Mouse (Mus musculus) heart, postnatal 0 days (tissue): ENCODE measurements around the gene Cebpg. TPM values are rescaled to one million over a fixed set of nuclear protein-coding genes. Genes with fewer than 3 reads are reported as not detected.

Source experiments
- ATAC-seq: fragments of 200-750 bp; cut with Nextera tagmentation; 2 replicates; pipeline ENCODE4 v1.8.0; 2017; ENCODE audit warnings: low read depth, moderate number of reproducible peaks, moderate library complexity; ENCODE audit not compliant: insufficient read depth
- DNase-seq: peaks from one replicate; pipeline ENCODE4 v3.0.0-alpha.2; 2016; ENCODE audit warnings: low spot score
- H3K27ac ChIP-seq: fragments of 300-500 bp; sonication (generic); 2 replicates; pipeline ENCODE4 v1.5.1; 2014; ENCODE audit warnings: low read depth, mild to moderate bottlenecking
- H3K27me3 ChIP-seq: fragments of 300-500 bp; sonication (generic); 2 replicates; pipeline ENCODE4 v1.6.1; 2014; ENCODE audit warnings: low read length, mixed read lengths; ENCODE audit not compliant: control insufficient read depth, insufficient read depth
- H3K36me3 ChIP-seq: fragments of 300-500 bp; sonication (generic); replicated peaks from 2 replicates; pipeline ENCODE4 v1.6.1; 2014; ENCODE audit warnings: low read length, mixed read lengths; ENCODE audit not compliant: control insufficient read depth, insufficient read depth
- H3K4me1 ChIP-seq: fragments of 300-500 bp; sonication (generic); 2 replicates; pipeline ENCODE4 v1.6.1; 2014; ENCODE audit warnings: antibody characterized with exemption; ENCODE audit not compliant: control insufficient read depth, insufficient read depth
- H3K4me2 ChIP-seq: fragments of 300-500 bp; sonication (generic); 2 replicates; pipeline ENCODE4 v1.6.1; 2014; ENCODE audit warnings: low read depth, mild to moderate bottlenecking, low read length, moderate library complexity
- H3K4me3 ChIP-seq: fragments of 300-500 bp; sonication (generic); 2 replicates; pipeline ENCODE4 v1.5.1; 2014; ENCODE audit warnings: low read depth, low read length
- H3K9ac ChIP-seq: fragments of 300-500 bp; sonication (generic); replicated peaks from 2 replicates; pipeline ENCODE4 v1.6.1; 2014; ENCODE audit warnings: low read depth, low read length, mixed read lengths
- H3K9me3 ChIP-seq: fragments of 300-500 bp; sonication (generic); replicated peaks from 2 replicates; pipeline ENCODE4 v1.6.1; 2016; ENCODE audit warnings: low read length; ENCODE audit not compliant: control insufficient read depth
- CTCF ChIP-seq: IDR thresholded peaks from 2 replicates; pipeline ENCODE4 v1.5.1; 2016; ENCODE audit warnings: antibody characterized with exemption, control low read depth, low read depth
- EP300 ChIP-seq: IDR thresholded peaks from 2 replicates; pipeline ENCODE4 v1.6.1; 2016; ENCODE audit warnings: antibody characterized with exemption, low read depth
- WGBS: fragments of 180-500 bp; shearing (Covaris S2); extraction: QIAGEN DNeasy Blood & Tissue Kit; methylation state at CpG from one replicate; pipeline ENCODE4 v1.1.7; 2014; 5-methylcytosine and 5-hydroxymethylcytosine counted together
- polyA plus RNA-seq: library from polyadenylated mRNA; unstranded; fragments of >200 nt; fragmentation: Nextera tagmentation; extraction: Ambion mirVana; gene quantifications from 2 replicates; pipeline ENCODE4 v1.2.1, GENCODE M21; 2015
- total RNA-seq: library from RNA; depleted of rRNA; stranded (reverse); fragments of >200 nt; gene quantifications from 2 replicates; pipeline ENCODE4 v1.2.3, GENCODE M21; 2014; ENCODE audit warnings: low replicate concordance

The Cebpg gene
- total and polyA plus RNA-seq, 2 experiments from 2014 or later: 9.1 to 13.4 TPM

DNA sequence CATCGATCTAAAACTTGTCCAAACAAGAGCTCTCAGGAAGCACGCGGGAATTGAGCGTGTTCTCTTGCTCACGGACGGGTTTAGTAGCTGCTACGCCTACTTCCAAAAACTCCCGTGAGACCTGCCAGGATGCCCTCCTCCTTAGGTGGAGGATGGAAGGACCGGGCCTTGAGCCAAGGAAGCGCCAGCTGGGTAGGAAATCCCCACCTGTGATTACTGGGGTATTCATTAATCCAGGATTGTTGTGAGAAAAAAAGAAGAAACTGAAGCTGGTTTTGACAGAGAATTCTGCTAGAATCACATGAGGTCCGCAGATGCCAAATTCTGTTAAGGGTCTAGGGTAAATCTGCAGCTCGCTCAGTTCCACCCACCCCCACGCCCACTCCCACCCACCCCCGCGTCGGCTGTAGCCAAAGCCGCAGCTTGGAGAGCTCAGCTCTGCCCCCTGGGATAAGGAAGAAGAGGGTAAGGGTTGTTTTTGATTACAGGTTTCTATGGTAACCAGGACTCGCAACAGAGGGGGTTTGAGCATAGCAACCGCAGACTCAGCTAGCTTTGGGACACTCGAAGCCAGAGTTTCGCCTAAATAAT, 30.0 kb upstream of the Cebpg start:
- H3K9me3 ChIP-seq: no peaks in the 10 kb centered on the region
- H3K4me1 ChIP-seq: 0 out of 2 replicates have a peak, but pooled peaks cover 8% of the 10 kb centered on the region
- H3K9ac ChIP-seq: no peak overlapping the region
- H3K4me3 ChIP-seq: peak overlapping the region; percentile 11; the same call in 1 of the 2 replicates
- peaks cover 14% of the 10 kb centered on the region for H3K27me3 ChIP-seq
- peak overlapping the region; percentile 50 for H3K4me2 ChIP-seq
- no peak for ATAC-seq
- H3K27ac ChIP-seq: no peak overlapping the region
- DNase-seq: peak; percentile 53
- WGBS: 3% methylated on average over 21 of the region's 21 CpGs
- TF ChIP-seq CTCF: no peak
- no peak for TF ChIP-seq EP300
- no peaks in the 10 kb centered on the region for H3K36me3 ChIP-seq

GRCm38 (mm10) chr7:35084565-35085360, 28.4 kb upstream of the Cebpg start:
- Histone ChIP-seq H3K9ac (no peak overlapping the region), H3K36me3 (no peaks in the 10 kb centered on the region), H3K4me1 (0 out of 2 replicates have a peak, but pooled peaks cover 8% of the 10 kb centered on the region), H3K9me3 (no peaks in the 10 kb centered on the region), H3K4me2 (no peak overlapping the region), H3K4me3 (no peak overlapping the region), H3K27me3 (peaks cover 14% of the 10 kb centered on the region), H3K27ac (no peak overlapping the region)
- DNase-seq: no peak
- WGBS: 80% methylated on average over 12 of the region's 12 CpGs
- no peak for TF ChIP-seq EP300
- ATAC-seq: no peak

DNA sequence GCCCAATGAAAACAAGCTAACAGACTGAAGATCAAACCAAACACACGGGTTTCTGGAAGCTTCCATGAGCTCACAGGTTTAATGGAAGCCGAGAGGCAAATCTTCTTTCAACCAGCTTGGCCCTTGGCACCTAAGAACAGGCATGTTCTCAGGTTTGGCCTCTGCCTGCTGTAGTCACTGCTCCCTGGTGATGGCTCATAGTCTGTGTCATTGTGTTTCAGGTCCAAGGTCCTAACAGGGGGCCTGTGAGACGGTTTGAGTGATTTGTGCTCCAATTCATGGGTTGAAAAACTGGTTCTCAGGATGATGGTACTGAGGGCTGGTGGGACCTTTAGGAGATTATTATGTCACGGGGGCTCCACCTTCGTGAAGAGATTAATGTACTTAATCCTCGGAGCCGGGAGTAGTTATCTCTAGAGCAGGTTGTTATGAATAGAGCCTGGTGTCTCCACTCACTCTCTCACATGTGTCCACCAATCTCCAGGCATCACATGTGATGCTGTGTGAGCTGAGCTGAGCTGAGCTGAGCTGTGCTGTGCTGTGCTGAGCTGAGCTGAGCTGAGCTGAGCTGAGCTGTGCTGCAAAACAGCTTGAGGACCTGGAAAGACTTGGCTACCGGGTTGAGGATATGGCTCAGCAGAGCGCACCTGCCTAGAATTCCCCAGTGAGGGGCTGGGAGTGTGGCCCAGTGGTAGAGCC, 25.2 kb upstream of the Cebpg start:
- TF ChIP-seq CTCF: no peak
- TF ChIP-seq EP300: no peak
- DNase-seq (no peak), ATAC-seq (no peak)
- Histone ChIP-seq H3K4me1 (0 out of 2 replicates have a peak, but pooled peaks cover 5% of the 10 kb centered on the region), H3K4me2 (peak overlapping the region; percentile 25), H3K9ac (no peak overlapping the region), H3K27ac (peak overlapping the region; percentile 76), H3K36me3 (no peaks in the 10 kb centered on the region), H3K4me3 (peak overlapping the region; percentile 14; the same call in 1 of the 2 replicates), H3K9me3 (no peaks in the 10 kb centered on the region), H3K27me3 (0 out of 2 replicates have a peak, but pooled peaks cover 5% of the 10 kb centered on the region)
- 72% methylated on average over 9 of the region's 9 CpGs for WGBS

DNA sequence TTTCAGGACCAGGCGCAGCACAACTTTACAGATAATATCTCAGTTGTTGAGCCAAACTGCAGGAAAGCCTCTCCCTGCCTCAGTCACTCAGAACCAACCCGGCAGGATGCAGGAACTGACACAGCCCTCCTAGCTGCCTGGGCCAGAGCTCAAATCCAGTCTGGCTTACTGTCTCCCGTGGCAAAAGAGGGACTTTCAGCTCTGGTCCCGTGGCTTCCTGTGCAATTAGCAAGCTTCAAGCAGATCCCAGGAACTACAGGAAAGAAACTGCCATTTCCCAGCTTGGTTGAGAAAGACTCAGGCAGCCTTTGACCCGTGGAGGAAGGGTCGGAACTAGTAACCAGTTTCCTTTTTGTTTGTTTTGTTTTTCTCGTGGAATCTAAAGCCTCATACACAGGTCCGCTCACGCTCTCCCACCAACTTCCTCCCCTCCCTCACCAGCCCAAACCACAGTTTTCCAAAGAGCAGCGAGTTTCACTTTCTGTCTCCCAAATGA, 24.5 kb upstream of the Cebpg start:
- WGBS: 29% methylated on average over 10 of the region's 10 CpGs
- peak; percentile 45 for DNase-seq

GRCm38 (mm10) chr7:35076645-35077044, 20.3 kb upstream of the Cebpg start:
- Histone ChIP-seq H3K36me3 (no peaks in the 10 kb centered on the region), H3K27me3 (no peaks in the 10 kb centered on the region), H3K4me1 (no peaks in the 10 kb centered on the region), H3K4me2 (no peak overlapping the region), H3K27ac (peak overlapping the region; percentile 52), H3K9me3 (no peaks in the 10 kb centered on the region), H3K4me3 (no peak overlapping the region), H3K9ac (0 out of 2 replicates have a peak overlapping the region, but pooled peaks have one; percentile 28)
- DNase-seq (peak; percentile 46), ATAC-seq (peak; percentile 75)
- no peak for TF ChIP-seq EP300
- WGBS: 16% methylated on average over 5 of the region's 5 CpGs

More for the DNA sequence above, 24.5 kb upstream of the Cebpg start:
- peak; percentile 62; the same call in 1 of the 2 replicates for TF ChIP-seq EP300
- TF ChIP-seq CTCF: no peak
- Histone ChIP-seq H3K27me3 (0 out of 2 replicates have a peak, but pooled peaks cover 4% of the 10 kb centered on the region), H3K9ac (no peak overlapping the region), H3K9me3 (no peaks in the 10 kb centered on the region), H3K36me3 (no peaks in the 10 kb centered on the region), H3K4me1 (no peaks in the 10 kb centered on the region), H3K4me2 (peak overlapping the region; percentile 25), H3K4me3 (peak overlapping the region; percentile 14; the same call in 1 of the 2 replicates), H3K27ac (peak overlapping the region; percentile 76)
- ATAC-seq: peak; percentile 65
